In the genomic region with DNA sequence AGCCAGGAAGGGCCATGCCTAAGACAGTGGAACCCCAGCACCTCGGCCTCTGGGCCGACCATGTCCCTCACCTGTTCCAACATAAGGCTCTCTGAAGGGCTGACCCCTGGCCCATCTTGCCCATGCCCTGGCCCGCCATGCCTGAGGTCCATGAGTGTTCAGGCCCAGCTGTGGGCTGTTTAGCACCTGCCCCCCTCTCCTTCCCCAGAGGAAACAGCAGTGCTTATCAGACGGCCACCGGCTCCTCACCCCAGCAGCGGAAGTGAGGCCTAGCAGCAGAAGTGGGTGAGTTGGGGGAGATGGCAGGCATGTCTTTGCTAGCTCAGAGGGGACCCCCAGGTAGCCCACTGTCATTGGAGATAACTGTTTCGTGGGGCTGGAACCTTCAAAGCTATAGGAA, we compare ENCODE assay signal across 9 mouse cellular contexts. TPM values are rescaled to one million over a fixed set of nuclear protein-coding genes. Genes with fewer than 3 reads are reported as not detected.
DNase-seq lines count a peak whose midpoint lies in the region; ATAC-seq lines count a peak whose summit lies in the region.
"Had no signal": no experiment of that assay in that cellular context is flagged by ENCODE, and none has a peak within 500 bp of the region (broad histone marks: within the 10 kb centered on the region; RNA-seq: fewer than 3 reads in every experiment).

No protein-coding gene starts in this region.

- peak; percentile 30; the same call in 1 of the 2 replicates for ATAC-seq in heart, embryonic 12.5 days (ENCODE audit: insufficient number of reproducible peaks, low FRiP score)
- peak; percentile 60 for ATAC-seq in inflammation-experienced regulatory T-cells, adult 6 months

- 54% methylated on average over 7 of the region's 7 CpGs for WGBS in heart, embryonic 12.5 days

- peak overlapping the region; percentile 61 for H3K4me2 ChIP-seq in heart, embryonic 12.5 days

- H3K9ac ChIP-seq in heart, embryonic 12.5 days, result 0 out of 2 replicates have a peak overlapping the region, but pooled peaks have one; percentile 24

- peaks cover 60% of the 10 kb centered on the region for H3K4me1 ChIP-seq in heart, embryonic 12.5 days (replicated peaks)

- H3K36me3 ChIP-seq in heart, embryonic 12.5 days, result peaks cover 33% of the 10 kb centered on the region

- H3K4me3 ChIP-seq in heart, embryonic 12.5 days, result peak overlapping the region; percentile 2; the same call in 1 of the 2 replicates
- H3K4me3 ChIP-seq: embryonic facial prominence, embryonic 13.5 days had no signal

- DNase-seq in heart, adult 8-10 months (ENCODE audit: low spot score), result no peak
- peak; percentile 15 to 39 for DNase-seq in CD8-positive naive resting alpha-beta T cell, adult 2 months (ENCODE audit: low read depth in 2 of 2, low spot score in 2 of 2)
- DNase-seq in natural killer cell, adult 2 months (ENCODE audit: low spot score in 2 of 2), result peak; percentile 51 to 60
- no peak for DNase-seq in urinary bladder, postnatal 14 days (ENCODE audit: low spot score)
- DNase-seq in MN1 (ENCODE audit: low spot score), result no peak
- no peak for DNase-seq in ovary, postnatal 36 days (ENCODE audit: low spot score)

- 0 out of 2 replicates have a peak overlapping the region, but pooled peaks have one; percentile 22 for H3K27ac ChIP-seq in heart, embryonic 12.5 days (ENCODE audit: poor library complexity, severe bottlenecking)
- H3K27ac ChIP-seq: embryonic facial prominence, embryonic 13.5 days had no signal

- no peaks in the 10 kb centered on the region for H3K27me3 ChIP-seq in heart, embryonic 12.5 days (replicated peaks)
- H3K27me3 ChIP-seq: embryonic facial prominence, embryonic 13.5 days had no signal

- no peaks in the 10 kb centered on the region for H3K9me3 ChIP-seq in heart, embryonic 12.5 days (replicated peaks)
- H3K9me3 ChIP-seq: embryonic facial prominence, embryonic 13.5 days had no signal

RNA-seq across cellular contexts. Expression of gene Unc13d, which starts 0.9 kb away (rescaled TPM):
- polyA plus RNA-seq in heart, embryonic 12.5 days (2016; fragmentation: Nextera tagmentation; extraction: Ambion mirVana), result 2.2 and 2.5 TPM in 2 replicates
- total RNA-seq in heart, adult 8-10 months (2022), result 1 to 10 TPM in 2 of 4 experiments, under 1 TPM in 2; 0.41 to 1.4 (median 0.83) TPM
- 100 to 1,000 TPM in 1 of 3 experiments, 10 to 100 TPM in 2; 80.1 to 128 (median 81.9) TPM for polyA plus RNA-seq in inflammation-experienced regulatory T-cells, adult 6 months (2017; shearing (Covaris generic))

RNA-seq across cellular contexts. Expression of gene Wbp2, which starts 10.0 kb away (rescaled TPM):
- polyA plus RNA-seq in heart, embryonic 12.5 days (2016; fragmentation: Nextera tagmentation; extraction: Ambion mirVana), result 137 and 141 TPM in 2 replicates
- total RNA-seq in heart, adult 8-10 months (2022), result 100 to 1,000 TPM; 108 to 126 (median 116) TPM
- 100 to 1,000 TPM; 153 to 156 (median 154) TPM for polyA plus RNA-seq in inflammation-experienced regulatory T-cells, adult 6 months (2017; shearing (Covaris generic))

RNA-seq across cellular contexts. Expression of gene Unk, which starts 46.7 kb away (rescaled TPM):
- 31.8 and 32.3 TPM in 2 replicates for polyA plus RNA-seq in heart, embryonic 12.5 days (2016; fragmentation: Nextera tagmentation; extraction: Ambion mirVana)
- 1 to 10 TPM; 7.2 to 9.4 (median 7.8) TPM for total RNA-seq in heart, adult 8-10 months (2022)
- polyA plus RNA-seq in inflammation-experienced regulatory T-cells, adult 6 months (2017; shearing (Covaris generic)), result 10 to 100 TPM; 10.1 to 14.6 (median 12.7) TPM

RNA-seq across cellular contexts. Expression of gene H3f3b, which starts 49.1 kb away (rescaled TPM):
- 742 and 759 TPM in 2 replicates for polyA plus RNA-seq in heart, embryonic 12.5 days (2016; fragmentation: Nextera tagmentation; extraction: Ambion mirVana)
- total RNA-seq in heart, adult 8-10 months (2022), result 100 to 1,000 TPM in 3 of 4 experiments, 10 to 100 TPM in 1; 92.7 to 141 (median 123) TPM
- 1,000 to 10,000 TPM; 1,545 to 2,086 (median 2,075) TPM for polyA plus RNA-seq in inflammation-experienced regulatory T-cells, adult 6 months (2017; shearing (Covaris generic))

RNA-seq across cellular contexts. Expression of gene Trim47, which starts 50.2 kb away (rescaled TPM):
- polyA plus RNA-seq in heart, embryonic 12.5 days (2016; fragmentation: Nextera tagmentation; extraction: Ambion mirVana), result 54.8 and 58.2 TPM in 2 replicates
- total RNA-seq in heart, adult 8-10 months (2022), result 10 to 100 TPM; 17.9 to 25.7 (median 22.1) TPM
- polyA plus RNA-seq in inflammation-experienced regulatory T-cells, adult 6 months (2017; shearing (Covaris generic)), result under 1 TPM in 1 of 3 experiments, not detected in 2; 0.39 TPM

Comparison
In these comparisons a context has a peak if more than half of its experiments do, and no peak if none do; other contexts are left out.
1. DNase-seq: peak in CD8-positive naive resting alpha-beta T cell, adult 2 months (2 of 2) and natural killer cell, adult 2 months (2 of 2); none in heart, adult 8-10 months (single experiment), urinary bladder, postnatal 14 days (single experiment), MN1 (single experiment) and ovary, postnatal 36 days (single experiment).
2. RNA of gene Unc13d, which starts 0.9 kb away (polyA plus RNA-seq): 80.1 to 128 TPM in inflammation-experienced regulatory T-cells, adult 6 months; 2.2 to 2.5 TPM in heart, embryonic 12.5 days; every median in the first group is over 10 times any median in the second.